Mouse (Mus musculus): ENCODE data around the gene Gatad2b. TPM values are rescaled to one million over a fixed set of nuclear protein-coding genes. Genes with fewer than 3 reads are reported as not detected.

The Gatad2b gene
- polyA plus RNA-seq, 1 experiment from 2014 or later: 11.3 TPM

- WGBS: 1% methylated on average over 40 of the region's 40 CpGs
- ATAC-seq (ENCODE audit: low FRiP score, low TSS enrichment): peak; percentile 99
Observed at GRCm38 (mm10) chr3:90253653-90254418, 39.1 kb upstream of the Gatad2b start, which contains the start of gene Crtc2. Gene Crtc2 (plus strand): TSS chr3:90254163.

GRCm38 (mm10) chr3:90254419-90255193 is 38.4 kb upstream of the Gatad2b start:
- Histone ChIP-seq H3K4me3 (ENCODE audit: low read length) (peak overlapping the region; percentile 87), H3K4me2 (replicated peaks; ENCODE audit: low read depth, low read length) (peak overlapping the region; percentile 84), H3K4me1 (ENCODE audit: insufficient read depth, low read length) (peaks cover 17% of the 10 kb centered on the region), H3K27me3 (ENCODE audit: insufficient read depth, low read length) (no peaks in the 10 kb centered on the region), H3K27ac (ENCODE audit: low read length) (peak overlapping the region; percentile 90), H3K9me3 (ENCODE audit: low read length) (no peaks in the 10 kb centered on the region), H3K36me3 (ENCODE audit: insufficient read depth, low read length) (peaks cover 34% of the 10 kb centered on the region), H3K9ac (replicated peaks; ENCODE audit: low read length) (peak overlapping the region; percentile 95)
- peak; percentile 80 for ATAC-seq (ENCODE audit: low FRiP score, low TSS enrichment)
- WGBS: under 1% methylated on average over 41 of the region's 41 CpGs

More at GRCm38 (mm10) chr3:90253653-90254418, 39.1 kb upstream of the Gatad2b start, which contains the start of gene Crtc2:
- no peaks in the 10 kb centered on the region for H3K9me3 ChIP-seq (ENCODE audit: low read length)
- H3K27me3 ChIP-seq (ENCODE audit: insufficient read depth, low read length): no peaks in the 10 kb centered on the region
- peaks cover 24% of the 10 kb centered on the region for H3K4me1 ChIP-seq (ENCODE audit: insufficient read depth, low read length)
- peak within 1 kb of the TSS; percentile 90 for H3K27ac ChIP-seq (ENCODE audit: low read length)
- peaks cover 30% of the 10 kb centered on the region for H3K36me3 ChIP-seq (ENCODE audit: insufficient read depth, low read length)
- H3K4me2 ChIP-seq (replicated peaks; ENCODE audit: low read depth, low read length): peak within 1 kb of the TSS; percentile 84
- peak within 1 kb of the TSS; percentile 87 for H3K4me3 ChIP-seq (ENCODE audit: low read length)
- H3K9ac ChIP-seq (replicated peaks; ENCODE audit: low read length): peak within 1 kb of the TSS; percentile 95

GRCm38 (mm10) chr3:90255194-90255565 is 37.8 kb upstream of the Gatad2b start:
- Histone ChIP-seq H3K27me3 (ENCODE audit: insufficient read depth, low read length) (no peaks in the 10 kb centered on the region), H3K27ac (ENCODE audit: low read length) (peak overlapping the region; percentile 90), H3K9me3 (ENCODE audit: low read length) (no peaks in the 10 kb centered on the region), H3K4me1 (ENCODE audit: insufficient read depth, low read length) (peaks cover 17% of the 10 kb centered on the region), H3K4me2 (replicated peaks; ENCODE audit: low read depth, low read length) (peak overlapping the region; percentile 84), H3K9ac (replicated peaks; ENCODE audit: low read length) (peak overlapping the region; percentile 95), H3K36me3 (ENCODE audit: insufficient read depth, low read length) (peaks cover 39% of the 10 kb centered on the region), H3K4me3 (ENCODE audit: low read length) (peak overlapping the region; percentile 87)
- 8% methylated on average over 2 of the region's 2 CpGs for WGBS
- ATAC-seq (ENCODE audit: low FRiP score, low TSS enrichment): no peak

GRCm38 (mm10) chr3:90255784-90256353 is 37.1 kb upstream of the Gatad2b start:
- H3K9me3 ChIP-seq (ENCODE audit: low read length): no peaks in the 10 kb centered on the region
- H3K4me3 ChIP-seq (ENCODE audit: low read length): peak overlapping the region; percentile 87; the same call in 1 of the 2 replicates
- no peak for ATAC-seq (ENCODE audit: low FRiP score, low TSS enrichment)
- H3K9ac ChIP-seq (replicated peaks; ENCODE audit: low read length): no peak overlapping the region
- no peak overlapping the region for H3K27ac ChIP-seq (ENCODE audit: low read length)
- peaks cover 38% of the 10 kb centered on the region for H3K36me3 ChIP-seq (ENCODE audit: insufficient read depth, low read length)
- H3K4me2 ChIP-seq (replicated peaks; ENCODE audit: low read depth, low read length): no peak overlapping the region
- WGBS: 91% methylated on average over 14 of the region's 14 CpGs
- H3K27me3 ChIP-seq (ENCODE audit: insufficient read depth, low read length): no peaks in the 10 kb centered on the region
- H3K4me1 ChIP-seq (ENCODE audit: insufficient read depth, low read length): peaks cover 14% of the 10 kb centered on the region

GRCm38 (mm10) chr3:90256731-90257530 is 36.0 kb upstream of the Gatad2b start:
- peaks cover 38% of the 10 kb centered on the region for H3K36me3 ChIP-seq (ENCODE audit: insufficient read depth, low read length)
- peaks cover 13% of the 10 kb centered on the region for H3K4me1 ChIP-seq (ENCODE audit: insufficient read depth, low read length)
- no peak overlapping the region for H3K27ac ChIP-seq (ENCODE audit: low read length)
- WGBS: 91% methylated on average over 19 of the region's 19 CpGs
- no peak overlapping the region for H3K9ac ChIP-seq (replicated peaks; ENCODE audit: low read length)
- ATAC-seq (ENCODE audit: low FRiP score, low TSS enrichment): no peak
- H3K27me3 ChIP-seq (ENCODE audit: insufficient read depth, low read length): no peaks in the 10 kb centered on the region
- H3K9me3 ChIP-seq (ENCODE audit: low read length): no peaks in the 10 kb centered on the region
- H3K4me2 ChIP-seq (replicated peaks; ENCODE audit: low read depth, low read length): no peak overlapping the region
- no peak overlapping the region for H3K4me3 ChIP-seq (ENCODE audit: low read length)

- Histone ChIP-seq H3K9ac (replicated peaks; ENCODE audit: low read length) (no peak overlapping the region), H3K9me3 (ENCODE audit: low read length) (no peaks in the 10 kb centered on the region), H3K27me3 (ENCODE audit: insufficient read depth, low read length) (no peaks in the 10 kb centered on the region), H3K27ac (ENCODE audit: low read length) (no peak overlapping the region), H3K4me1 (ENCODE audit: insufficient read depth, low read length) (peaks cover 13% of the 10 kb centered on the region), H3K36me3 (ENCODE audit: insufficient read depth, low read length) (peaks cover 51% of the 10 kb centered on the region), H3K4me2 (replicated peaks; ENCODE audit: low read depth, low read length) (no peak overlapping the region), H3K4me3 (ENCODE audit: low read length) (no peak overlapping the region)
- no peak for ATAC-seq (ENCODE audit: low FRiP score, low TSS enrichment)
- 94% methylated on average over 4 of the region's 4 CpGs for WGBS
Observed at GRCm38 (mm10) chr3:90258521-90258920, 34.5 kb upstream of the Gatad2b start.

GRCm38 (mm10) chr3:90263121-90263771 is 29.7 kb upstream of the Gatad2b start:
- no peaks in the 10 kb centered on the region for H3K9me3 ChIP-seq (ENCODE audit: low read length)
- peaks cover 49% of the 10 kb centered on the region for H3K36me3 ChIP-seq (ENCODE audit: insufficient read depth, low read length)
- H3K27me3 ChIP-seq (ENCODE audit: insufficient read depth, low read length): no peaks in the 10 kb centered on the region
- H3K27ac ChIP-seq (ENCODE audit: low read length): no peak overlapping the region
- peaks cover 17% of the 10 kb centered on the region for H3K4me1 ChIP-seq (ENCODE audit: insufficient read depth, low read length)
- no peak for ATAC-seq (ENCODE audit: low FRiP score, low TSS enrichment)
- WGBS: 92% methylated on average over 5 of the region's 5 CpGs
- no peak overlapping the region for H3K4me3 ChIP-seq (ENCODE audit: low read length)
- H3K9ac ChIP-seq (replicated peaks; ENCODE audit: low read length): no peak overlapping the region
- H3K4me2 ChIP-seq (replicated peaks; ENCODE audit: low read depth, low read length): no peak overlapping the region

GRCm38 (mm10) chr3:90264687-90265033 is 28.3 kb upstream of the Gatad2b start:
- H3K27ac ChIP-seq (ENCODE audit: low read length): peak overlapping the region; percentile 97; the same call in 1 of the 2 replicates
- no peaks in the 10 kb centered on the region for H3K9me3 ChIP-seq (ENCODE audit: low read length)
- H3K4me2 ChIP-seq (replicated peaks; ENCODE audit: low read depth, low read length): peak overlapping the region; percentile 95
- ATAC-seq (ENCODE audit: low FRiP score, low TSS enrichment): no peak
- peaks cover 35% of the 10 kb centered on the region for H3K36me3 ChIP-seq (ENCODE audit: insufficient read depth, low read length)
- peaks cover 17% of the 10 kb centered on the region for H3K4me1 ChIP-seq (ENCODE audit: insufficient read depth, low read length)
- no peaks in the 10 kb centered on the region for H3K27me3 ChIP-seq (ENCODE audit: insufficient read depth, low read length)
- peak overlapping the region; percentile 89 for H3K9ac ChIP-seq (replicated peaks; ENCODE audit: low read length)
- peak overlapping the region; percentile 89 for H3K4me3 ChIP-seq (ENCODE audit: low read length)
- WGBS: 32% methylated on average over 10 of the region's 10 CpGs
